In the genomic region with DNA sequence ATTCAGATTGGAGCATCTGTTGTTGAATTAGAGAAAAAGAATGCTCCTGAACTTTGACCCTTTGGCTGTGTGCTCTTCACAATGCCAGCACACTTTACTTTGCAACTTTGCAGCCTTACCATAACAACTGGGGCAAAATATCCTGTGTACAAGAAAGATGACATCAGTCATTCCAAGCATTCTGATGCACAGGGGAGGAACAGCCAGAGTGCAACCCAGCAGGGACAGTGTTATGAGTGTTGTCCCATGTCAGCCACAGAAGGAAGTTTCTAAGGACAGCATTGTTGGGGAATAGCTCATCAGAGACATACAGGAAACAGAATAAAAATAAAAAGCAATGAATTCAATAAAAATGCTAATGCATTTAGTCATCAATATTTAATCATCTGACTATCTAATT, we compare ENCODE assay signal across 24 mouse cellular contexts.
"Had no signal": no experiment of that assay in that cellular context is flagged by ENCODE, and none has a peak within 500 bp of the region (broad histone marks: within the 10 kb centered on the region; RNA-seq: fewer than 3 reads in every experiment).

No protein-coding gene starts in this region.

- ATAC-seq: hindbrain, embryonic 16.5 days; inflammation-experienced regulatory T-cells, adult 6 months; intestine, embryonic 15.5 days; intestine, postnatal 0 days; liver, postnatal 0 days had no signal

- H3K4me2 ChIP-seq: heart, embryonic 12.5 days; hindbrain, embryonic 12.5 days; hindbrain, embryonic 14.5 days; intestine, embryonic 15.5 days; limb, embryonic 12.5 days; liver, embryonic 13.5 days; liver, embryonic 15.5 days had no signal

- H3K36me3 ChIP-seq: heart, embryonic 10.5 days; heart, embryonic 12.5 days; hindbrain, embryonic 10.5 days; hindbrain, embryonic 12.5 days; intestine, embryonic 15.5 days; limb, embryonic 10.5 days; limb, embryonic 12.5 days; liver, embryonic 13.5 days; liver, embryonic 15.5 days had no signal

- H3K9ac ChIP-seq: heart, embryonic 12.5 days; hindbrain, embryonic 12.5 days; hindbrain, embryonic 14.5 days; intestine, embryonic 15.5 days; limb, embryonic 12.5 days; liver, embryonic 13.5 days; liver, embryonic 15.5 days; liver, postnatal 0 days had no signal

- H3K27me3 ChIP-seq: heart, embryonic 12.5 days; hindbrain, embryonic 12.5 days; intestine, embryonic 15.5 days; limb, embryonic 12.5 days; liver, embryonic 13.5 days; liver, embryonic 15.5 days had no signal

- DNase-seq: gastrocnemius, postnatal 14 days; gastrocnemius, postnatal 36 days; heart, adult 18-20 months; heart, postnatal 10 days; heart, postnatal 4 days; kidney, adult 18-20 months; kidney, postnatal 10 days; liver; liver, embryonic 13.5 days; liver, postnatal 0 days had no signal

- H3K4me3 ChIP-seq: heart, embryonic 10.5 days; heart, embryonic 12.5 days; hindbrain, embryonic 10.5 days; hindbrain, embryonic 12.5 days; intestine, embryonic 15.5 days; layer of hippocampus, adult 2 months; left cerebral cortex, adult 2 months; limb, embryonic 10.5 days; limb, embryonic 12.5 days; liver, embryonic 13.5 days; liver, embryonic 15.5 days had no signal

- H3K9me3 ChIP-seq: heart, embryonic 10.5 days; heart, embryonic 12.5 days; hindbrain, embryonic 10.5 days; hindbrain, embryonic 12.5 days; intestine, embryonic 15.5 days; limb, embryonic 10.5 days; limb, embryonic 12.5 days; liver, embryonic 13.5 days; liver, embryonic 15.5 days had no signal

- H3K4me1 ChIP-seq: heart, embryonic 10.5 days; hindbrain, embryonic 12.5 days; intestine, embryonic 15.5 days; limb, embryonic 10.5 days; limb, embryonic 12.5 days; liver, embryonic 13.5 days; liver, embryonic 15.5 days had no signal

- H3K27ac ChIP-seq: heart, embryonic 10.5 days; hindbrain, embryonic 10.5 days; hindbrain, embryonic 12.5 days; hindbrain, embryonic 14.5 days; intestine, embryonic 15.5 days; layer of hippocampus, adult 2 months; left cerebral cortex, adult 2 months; limb, embryonic 10.5 days; limb, embryonic 12.5 days; liver, embryonic 13.5 days; liver, embryonic 15.5 days had no signal
